Mouse (Mus musculus) testis, postnatal 14 days (tissue): ENCODE results near the gene Rbms1.
A peak's percentile ranks its signal among the peaks of the same experiment; 100 is the strongest.

Source experiments
- DNase-seq: peaks from one replicate; pipeline ENCODE4 v3.0.0; 2021; ENCODE audit warnings: low spot score

Gene Rbms1

GRCm38 (mm10) chr2:60918401-60918800 is 44.6 kb downstream of the Rbms1 start:
- DNase-seq = no peak

GRCm38 (mm10) chr2:60914524-60915280 is 48.3 kb downstream of the Rbms1 start:
- DNase-seq = no peak

DNA sequence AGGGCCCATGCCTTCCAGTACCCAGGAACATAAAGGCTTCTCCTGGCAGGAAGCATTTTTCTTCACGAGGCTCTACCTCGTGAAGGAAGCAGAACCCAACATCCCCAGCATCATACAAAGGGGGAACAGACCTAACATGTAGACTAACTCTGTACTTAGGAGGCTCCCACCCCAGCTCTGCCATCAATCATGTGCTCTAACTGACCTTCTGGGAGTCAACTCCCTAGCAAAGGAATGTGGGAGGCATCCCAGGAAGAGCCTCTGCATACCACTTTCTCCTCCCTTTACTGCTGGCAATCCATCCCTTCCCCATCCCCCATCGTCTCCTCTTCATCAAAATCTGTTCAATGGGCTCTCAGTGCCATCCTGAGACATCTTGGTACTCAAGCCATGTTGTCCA is 49.7 kb downstream of the Rbms1 start:
- DNase-seq = no peak

GRCm38 (mm10) chr2:60911716-60912115 is 51.3 kb downstream of the Rbms1 start:
- DNase-seq = no peak

- no peak for DNase-seq
Observed at GRCm38 (mm10) chr2:60910820-60911219, 52.2 kb downstream of the Rbms1 start.

- no peak for DNase-seq
Observed at GRCm38 (mm10) chr2:60908551-60908950, 54.4 kb downstream of the Rbms1 start.

- DNase-seq = no peak
Observed at GRCm38 (mm10) chr2:60908116-60908515, 54.9 kb downstream of the Rbms1 start.

DNA sequence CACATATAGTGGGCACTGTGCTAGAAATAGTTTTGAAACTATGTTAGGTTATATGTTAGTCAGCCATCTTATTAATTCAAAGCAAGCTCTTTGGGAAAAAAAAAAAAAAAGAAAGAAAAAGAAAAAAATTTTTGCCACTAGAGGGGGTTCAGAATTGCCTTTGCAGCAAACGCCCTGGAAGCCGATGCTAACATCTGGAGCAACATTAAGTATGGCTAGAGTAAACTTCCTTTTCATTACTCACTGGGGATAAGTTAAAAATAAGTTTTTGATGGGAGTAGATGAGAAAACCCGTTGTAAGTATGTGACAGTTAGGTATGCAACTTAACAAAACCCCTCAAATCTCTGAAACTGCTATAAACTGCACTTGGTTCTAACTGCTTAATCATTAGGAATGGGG is 57.7 kb downstream of the Rbms1 start:
- DNase-seq = no peak

DNA sequence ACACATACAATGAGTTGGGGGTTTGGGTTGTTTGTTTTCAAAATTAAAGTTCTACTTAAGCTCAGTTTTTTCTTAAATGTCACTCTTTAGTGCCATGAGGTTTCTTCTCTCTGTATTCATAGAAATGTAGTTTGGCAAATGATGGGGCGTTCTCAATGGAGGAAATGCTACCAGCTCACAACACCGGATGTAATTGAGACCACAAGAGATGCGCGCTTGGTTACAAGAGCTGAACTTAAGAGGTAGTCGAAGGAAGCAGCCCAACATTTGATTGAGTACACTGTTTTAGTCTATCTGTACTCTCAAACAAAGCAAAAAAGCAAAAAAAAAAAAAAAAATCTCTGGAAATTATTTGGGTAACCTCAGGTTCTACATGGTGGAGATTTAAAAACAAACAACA is 58.9 kb downstream of the Rbms1 start:
- no peak for DNase-seq

DNA sequence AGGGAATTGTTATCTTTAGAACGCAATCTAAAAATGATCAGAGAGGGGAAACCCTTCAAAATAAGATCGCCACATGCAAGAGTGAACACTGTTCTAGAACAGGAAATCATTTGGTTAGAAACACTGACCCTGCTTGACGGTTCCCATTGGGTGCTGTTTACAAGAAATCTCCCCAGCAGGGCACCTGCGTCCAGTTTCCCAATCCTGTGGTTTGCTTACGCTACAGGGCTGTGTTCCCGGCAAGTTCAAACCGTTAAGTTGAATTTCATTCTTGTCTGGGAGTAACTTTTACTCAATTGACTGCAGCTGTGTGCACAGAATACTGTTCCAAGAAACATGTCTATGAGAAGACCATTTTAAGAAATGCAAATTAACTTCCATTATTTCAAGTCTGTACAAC is 59.5 kb downstream of the Rbms1 start:
- DNase-seq = no peak

- DNase-seq = no peak
Observed at GRCm38 (mm10) chr2:60902446-60903137, 60.4 kb downstream of the Rbms1 start.

- DNase-seq = no peak
Observed at GRCm38 (mm10) chr2:60901511-60901951, 61.5 kb downstream of the Rbms1 start.

GRCm38 (mm10) chr2:60901013-60901412 is 62.0 kb downstream of the Rbms1 start:
- no peak for DNase-seq

- DNase-seq = no peak
Observed at GRCm38 (mm10) chr2:60893042-60893441, 70.0 kb downstream of the Rbms1 start.

DNA sequence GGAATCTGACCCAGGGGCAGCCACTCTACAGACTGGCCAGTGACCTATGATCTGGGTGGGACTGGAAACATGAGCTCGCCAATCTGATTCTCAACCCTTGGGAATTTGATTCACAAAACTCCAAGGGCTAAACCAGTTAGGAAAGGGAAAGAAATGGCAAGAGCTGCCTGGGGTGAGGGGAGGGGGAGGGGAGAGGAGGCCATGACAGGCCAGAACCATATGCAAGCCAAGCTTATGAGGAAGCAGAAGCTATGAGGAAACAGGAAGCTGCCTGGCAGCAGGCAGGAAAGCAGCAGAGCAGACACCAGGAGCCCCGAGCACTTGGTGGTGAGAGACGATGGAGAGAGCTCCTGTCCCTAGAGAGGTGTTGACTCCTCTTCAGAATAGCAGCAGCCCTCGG is 79.1 kb downstream of the Rbms1 start:
- DNase-seq = no peak

DNA sequence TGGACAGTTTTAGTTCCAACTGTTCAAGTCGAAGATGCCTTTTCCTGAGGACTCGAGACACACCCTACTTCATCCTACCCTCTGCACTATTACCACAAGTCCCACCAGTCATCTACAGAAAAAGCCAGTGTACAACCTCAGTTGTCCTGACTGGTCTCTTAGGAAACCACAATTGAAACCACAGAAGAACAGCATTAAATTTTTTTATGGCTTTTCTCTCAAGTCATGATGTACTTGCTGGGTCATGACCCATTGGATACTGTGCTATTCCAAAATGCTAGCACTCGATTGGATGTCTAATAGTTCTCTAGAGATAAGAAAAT is 80.0 kb downstream of the Rbms1 start:
- no peak for DNase-seq

- DNase-seq = no peak
Observed at GRCm38 (mm10) chr2:60882202-60883042, 80.6 kb downstream of the Rbms1 start.

DNA sequence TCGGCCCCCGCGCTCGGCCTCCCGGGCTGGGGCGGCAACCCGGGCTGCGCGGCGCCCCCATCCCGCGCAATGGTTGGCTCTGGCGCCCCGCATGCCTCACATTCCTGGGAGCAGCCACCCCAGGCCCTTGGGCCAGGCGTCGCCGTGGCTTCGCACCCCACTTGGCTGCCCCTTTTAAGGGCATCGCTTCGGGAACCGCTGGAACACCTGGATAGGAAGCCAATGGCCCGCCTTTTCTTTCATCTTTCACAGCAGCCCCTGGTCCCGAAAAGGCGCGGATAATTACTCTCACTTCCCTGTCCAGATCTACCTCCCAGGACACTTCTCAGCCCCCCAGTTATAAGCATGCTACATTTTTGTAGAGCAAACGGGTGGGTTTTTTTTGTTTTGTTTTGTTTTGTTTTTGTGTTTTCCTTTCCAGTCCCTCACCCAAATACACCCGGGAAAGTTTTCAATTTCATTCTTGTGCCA is 81.4 kb downstream of the Rbms1 start:
- no peak for DNase-seq

- DNase-seq = peak; percentile 49
Observed at GRCm38 (mm10) chr2:60880789-60881570, 82.0 kb downstream of the Rbms1 start.

- DNase-seq = no peak
Observed at GRCm38 (mm10) chr2:60879966-60880788, 82.8 kb downstream of the Rbms1 start.
